Mouse (Mus musculus) spleen, postnatal 0 days (tissue): ENCODE results near the gene Adamts14. TPM values are rescaled to one million over a fixed set of nuclear protein-coding genes. Genes with fewer than 3 reads are reported as not detected.

Experiments used
- polyA plus RNA-seq: library from polyadenylated mRNA; unstranded; fragments of >200 nt; fragmentation: Nextera tagmentation; extraction: Ambion mirVana; gene quantifications from 2 replicates; pipeline ENCODE4 v1.2.1, GENCODE M21; 2015

Gene Adamts14
- 0.63 and 0.80 TPM in 2 replicates for polyA plus RNA-seq

DNA sequence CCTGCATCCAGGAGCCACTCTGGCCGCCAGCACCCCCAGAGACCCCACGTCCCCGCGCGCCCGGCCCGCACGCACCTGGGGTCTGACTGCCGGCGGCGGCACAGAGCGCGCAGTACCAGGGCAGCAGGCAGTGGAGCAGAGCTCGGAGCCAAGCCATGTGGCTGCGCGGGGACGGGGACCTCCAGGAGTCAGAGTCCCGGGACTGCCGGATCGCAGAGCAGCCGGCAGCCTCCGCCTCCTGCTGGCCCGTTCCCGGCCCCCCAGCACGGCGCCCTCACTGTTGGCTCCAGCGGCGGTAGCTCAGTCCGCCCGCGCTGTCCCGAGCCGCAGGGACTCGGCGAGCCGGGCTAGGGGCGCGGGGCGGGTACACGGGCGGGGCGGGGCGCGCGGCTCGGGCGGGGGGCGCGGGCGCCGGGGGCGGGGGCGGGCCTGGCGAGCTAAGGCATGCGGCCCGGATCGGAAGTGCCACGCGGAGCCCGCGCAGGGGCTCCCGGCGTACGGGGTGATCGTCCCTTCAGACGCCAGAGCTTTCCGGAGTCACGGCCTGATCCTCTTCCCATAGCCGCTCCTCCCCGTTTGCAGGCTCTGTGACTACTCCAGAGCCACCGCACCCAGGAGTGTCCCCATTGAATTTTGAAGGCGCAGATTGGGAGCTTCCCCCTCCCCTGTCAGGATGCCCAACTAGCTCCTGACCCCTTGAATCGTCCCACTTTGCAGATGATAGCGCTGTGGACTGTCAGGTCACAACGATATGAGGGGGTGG lies at the start of gene Adamts14:
Gene Adamts14, minus strand, starts transcription at position 358 of the 763 bp plus-strand sequence.

DNA sequence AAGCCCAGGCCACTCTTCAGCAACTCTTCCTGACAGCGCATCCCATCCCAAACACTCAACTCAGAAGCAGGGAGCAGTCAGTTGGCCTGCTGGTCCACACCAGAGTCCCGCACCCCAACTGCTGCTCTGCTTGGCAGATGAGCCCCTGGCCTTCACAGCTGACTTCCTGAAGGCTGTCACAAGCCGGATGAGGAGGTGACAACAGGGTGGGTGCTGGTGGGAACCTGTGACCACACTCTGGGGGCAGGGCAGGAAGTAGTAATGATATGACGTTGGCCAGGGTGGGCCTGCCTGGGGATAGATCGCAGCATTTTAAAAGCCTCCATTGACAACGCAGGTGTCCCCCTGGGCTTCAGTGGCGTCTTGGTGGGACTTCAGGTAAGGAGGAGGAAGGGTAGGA lies 24.2 kb upstream of the Adamts14 start, which contains the start of gene Prf1:
Gene Prf1, plus strand, starts transcription at position 357 of the 400 bp plus-strand sequence.

DNA sequence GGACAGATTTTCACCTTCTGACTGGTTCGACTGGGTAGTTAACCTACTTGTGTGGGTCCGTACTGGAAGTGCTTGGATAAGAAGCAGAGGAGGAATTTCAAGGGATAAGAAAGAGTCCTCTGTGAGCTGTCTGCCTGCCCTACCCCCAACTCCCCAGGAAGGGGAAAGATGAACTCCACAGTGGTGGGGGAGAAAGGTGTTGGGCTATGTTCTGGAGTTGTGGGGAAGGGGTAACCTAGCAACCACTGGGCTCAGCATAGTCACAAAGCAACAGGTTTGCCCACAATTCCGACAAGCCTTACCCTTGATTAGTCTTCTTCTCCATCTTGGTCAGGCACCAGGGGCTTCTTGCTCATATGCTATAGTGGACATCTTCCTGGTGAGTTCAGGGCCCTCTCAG lies 101.6 kb downstream of the Adamts14 start, which contains the start of gene Tbata:
Gene Tbata, plus strand, starts transcription at position 301 of the 400 bp plus-strand sequence.

DNA sequence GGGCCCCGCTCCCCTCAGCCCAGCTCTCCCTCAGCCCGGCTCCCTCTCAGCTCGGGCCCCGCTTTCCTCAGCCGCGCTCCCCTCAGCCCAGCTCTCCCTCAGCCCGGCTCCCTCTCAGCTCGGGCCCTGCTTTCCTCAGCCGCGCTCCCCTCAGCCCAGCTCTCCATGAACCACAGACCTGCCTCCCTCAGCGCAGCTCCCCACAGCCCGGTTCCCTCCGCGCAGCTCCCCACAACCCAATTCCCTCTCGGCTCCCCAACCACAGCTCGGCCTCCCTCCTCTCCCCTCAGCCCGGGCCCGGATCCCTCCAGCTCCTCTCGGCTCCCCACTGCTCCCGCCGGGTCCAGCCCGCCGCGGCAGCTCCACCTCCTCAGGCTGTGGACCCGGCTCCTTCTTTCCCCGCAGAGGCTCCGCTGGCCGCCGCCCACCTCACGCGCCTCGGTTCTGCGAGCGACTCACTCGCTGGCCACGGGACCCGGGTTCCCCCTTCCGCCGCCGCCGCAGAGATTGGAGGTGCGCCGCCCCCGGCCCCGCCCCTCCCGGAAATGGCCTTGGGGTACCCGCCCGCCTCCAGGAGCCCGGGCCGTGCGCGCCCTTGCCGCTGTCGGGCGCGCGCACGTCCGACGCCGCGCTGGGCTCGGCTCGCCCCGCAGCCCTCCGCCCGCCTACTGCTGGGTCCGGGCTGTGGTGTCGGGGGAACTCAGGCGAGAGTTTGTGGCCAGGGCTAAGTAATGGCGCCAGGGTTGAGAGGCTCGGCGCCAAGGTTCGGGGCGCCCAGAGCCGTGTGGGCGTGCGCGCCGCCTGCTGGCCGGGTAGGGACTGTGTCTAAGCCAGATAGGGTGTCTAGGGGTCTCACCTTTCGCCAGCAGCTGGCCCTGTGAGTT lies 125.8 kb downstream of the Adamts14 start, which contains the start of gene Sgpl1:
Gene Sgpl1, minus strand, starts transcription at position 547 of the 884 bp plus-strand sequence.

Other genes starting within 250 kb of the Adamts14 start
- 5.1 and 6.6 TPM in 2 replicates for gene Pcbd1, start 184.1 kb downstream of the Adamts14 start, polyA plus RNA-seq
- gene Sgpl1, start 125.7 kb downstream of the Adamts14 start, polyA plus RNA-seq = 13.7 and 18.5 TPM in 2 replicates
- gene Tbata, start 101.5 kb downstream of the Adamts14 start, polyA plus RNA-seq = not detected in 2 replicates
- gene Prf1, start 24.4 kb upstream of the Adamts14 start, polyA plus RNA-seq = 0.20 and 0.62 TPM in 2 replicates
- gene Pald1, start 110.1 kb upstream of the Adamts14 start, polyA plus RNA-seq = 6.2 and 8.8 TPM in 2 replicates
- gene Nodal, start 144.5 kb upstream of the Adamts14 start, polyA plus RNA-seq = 0.07 TPM in 1 of 2 replicates, not detected in the other
- 56.4 and 59.8 TPM in 2 replicates for gene Eif4ebp2, start 179.2 kb upstream of the Adamts14 start, polyA plus RNA-seq
- gene Lrrc20, start 202.4 kb upstream of the Adamts14 start, polyA plus RNA-seq = 5.7 and 5.8 TPM in 2 replicates